Comparison of ENCODE assay signal across 9 mouse cellular contexts in the genomic region with DNA sequence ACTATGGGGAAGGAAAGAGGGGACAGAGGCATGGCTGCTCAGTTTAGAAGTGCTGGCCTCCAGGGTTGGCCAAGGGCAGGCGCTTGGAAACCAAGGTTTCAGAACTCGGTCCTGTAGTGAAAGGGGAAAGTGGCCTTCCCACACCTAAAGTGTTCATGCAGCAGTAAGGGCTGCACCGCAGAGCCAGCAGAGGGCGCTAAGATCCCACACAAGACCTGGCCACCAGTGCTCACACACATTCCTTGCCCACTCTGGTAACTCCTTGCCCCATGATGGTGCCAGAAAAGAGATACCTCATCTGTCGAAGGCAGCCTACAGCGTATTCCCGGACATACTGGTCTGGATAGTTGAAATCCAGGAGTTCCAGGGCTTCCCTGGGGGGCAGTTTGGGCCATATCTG. TPM values are rescaled to one million over a fixed set of nuclear protein-coding genes. Genes with fewer than 3 reads are reported as not detected.
A peak's percentile ranks its signal among the peaks of the same experiment; 100 is the strongest.
DNase-seq lines count a peak whose midpoint lies in the region; ATAC-seq and TF ChIP-seq lines count a peak whose summit lies in the region.
"Had no signal": no experiment of that assay in that cellular context is flagged by ENCODE, and none has a peak within 500 bp of the region (broad histone marks: within the 10 kb centered on the region; RNA-seq: fewer than 3 reads in every experiment).

No protein-coding gene starts in this region.

- peaks cover 0 to 31% of the 10 kb centered on the region in 2 experiments for H3K36me3 ChIP-seq in CH12.LX (replicated peaks in 1 of 2; ENCODE audit: control insufficient read depth in 1 of 2, insufficient read depth in 1 of 2, low read length in 1 of 2)
- no peaks in the 10 kb centered on the region for H3K36me3 ChIP-seq in forebrain, embryonic 11.5 days (ENCODE audit: control insufficient read depth, insufficient read depth, low read length)
- peaks cover 17% of the 10 kb centered on the region; the same call in 1 of the 2 replicates for H3K36me3 ChIP-seq in heart, postnatal 0 days (replicated peaks; ENCODE audit: control insufficient read depth, insufficient read depth, low read length)
- no peaks in the 10 kb centered on the region; the same call in 1 of the 2 replicates for H3K36me3 ChIP-seq in liver, embryonic 16.5 days (ENCODE audit: control insufficient read depth, insufficient read depth)

- H3K4me2 ChIP-seq in CH12.LX (ENCODE audit: insufficient read depth, low read depth, poor library complexity, severe bottlenecking), result no peak overlapping the region
- no peak overlapping the region for H3K4me2 ChIP-seq in forebrain, embryonic 11.5 days (ENCODE audit: low read depth, low read length, severe bottlenecking)
- no peak overlapping the region for H3K4me2 ChIP-seq in heart, postnatal 0 days (ENCODE audit: low read depth, low read length)
- no peak overlapping the region for H3K4me2 ChIP-seq in liver, embryonic 16.5 days (ENCODE audit: low read depth, low read length)

- TF ChIP-seq CTCF in CH12.LX (conservative IDR thresholded peaks at IDR 0.05 in 1 of 2, IDR thresholded peaks at IDR 0.05 in 1 of 2; ENCODE audit: low read depth in 2 of 2, low read length in 2 of 2), result peak; percentile 77 to 88
- peak; percentile 89 for TF ChIP-seq CTCF in heart, postnatal 0 days (IDR thresholded peaks at IDR 0.05; ENCODE audit: low read depth)

- in situ Hi-C loops in CH12.LX (cut with MboI; ENCODE audit: low pct_ligation_motif_present, low pct_unique_long_range_greater_than_20kb, low sequenced_read_pairs), result loop anchor here (5.0 to 10.0 kb wide), 3 partner anchors 182 to 392 kb away; partner anchors contain the start of genes Cep70 and Nme9

- no peak for TF ChIP-seq EP300 in CH12.LX (IDR thresholded peaks at IDR 0.05; ENCODE audit: low read length)
- TF ChIP-seq EP300 in heart, postnatal 0 days (IDR thresholded peaks at IDR 0.05; ENCODE audit: low read depth), result no peak

- DNase-seq in CH12.LX (ENCODE audit: extremely low read depth), result peak; percentile 69
- DNase-seq in c-Kit-positive CD71-negative TER-119-negative erythroid progenitor cells, embryonic 14.5 days (ENCODE audit: low read depth), result peak; percentile 58
- peak; percentile 89 for DNase-seq in forebrain, embryonic 11.5 days (ENCODE audit: low spot score)
- peak; percentile 64 for DNase-seq in heart, postnatal 0 days (ENCODE audit: low spot score)
- DNase-seq in kidney, postnatal 25 days, result peak; percentile 78 to 84
- peak; percentile 45 for DNase-seq in ovary, adult 18-20 months (ENCODE audit: low spot score)
- DNase-seq in thymus, adult 18-20 months, result peak; percentile 19 to 26

- no peak overlapping the region for H3K4me3 ChIP-seq in CH12.LX (replicated peaks in 1 of 3; ENCODE audit: low read depth in 2 of 3, low read length in 2 of 3, poor library complexity in 1 of 3)
- H3K4me3 ChIP-seq in forebrain, embryonic 11.5 days (ENCODE audit: low read depth, low read length), result no peak overlapping the region
- no peak overlapping the region for H3K4me3 ChIP-seq in heart, postnatal 0 days (ENCODE audit: low read depth, low read length)
- no peak overlapping the region for H3K4me3 ChIP-seq in liver, embryonic 16.5 days (ENCODE audit: low read depth, low read length)

- no peak overlapping the region for H3K27ac ChIP-seq in CH12.LX (ENCODE audit: insufficient read depth, low read depth)
- no peak overlapping the region for H3K27ac ChIP-seq in forebrain, embryonic 11.5 days (ENCODE audit: low read depth, low read length)
- no peak overlapping the region for H3K27ac ChIP-seq in heart, postnatal 0 days (ENCODE audit: low read depth)
- no peak overlapping the region for H3K27ac ChIP-seq in liver, embryonic 16.5 days (ENCODE audit: low read length)

- H3K9ac ChIP-seq in CH12.LX (ENCODE audit: insufficient read depth, low read depth), result no peak overlapping the region
- no peak overlapping the region for H3K9ac ChIP-seq in forebrain, embryonic 11.5 days (ENCODE audit: low read length)
- H3K9ac ChIP-seq in heart, postnatal 0 days (replicated peaks; ENCODE audit: low read depth, low read length), result no peak overlapping the region
- H3K9ac ChIP-seq in liver, embryonic 16.5 days (ENCODE audit: low read depth, low read length), result no peak overlapping the region

- no peaks in the 10 kb centered on the region for H3K27me3 ChIP-seq in CH12.LX (replicated peaks)
- H3K27me3 ChIP-seq in forebrain, embryonic 11.5 days (ENCODE audit: control insufficient read depth, insufficient read depth, low read length), result no peaks in the 10 kb centered on the region
- no peaks in the 10 kb centered on the region for H3K27me3 ChIP-seq in heart, postnatal 0 days (ENCODE audit: control insufficient read depth, insufficient read depth, low read length)
- no peaks in the 10 kb centered on the region for H3K27me3 ChIP-seq in liver, embryonic 16.5 days (ENCODE audit: control insufficient read depth, insufficient read depth, low read depth, low read length)

- no peaks in the 10 kb centered on the region for H3K9me3 ChIP-seq in CH12.LX (replicated peaks; ENCODE audit: low read length)
- no peaks in the 10 kb centered on the region for H3K9me3 ChIP-seq in forebrain, embryonic 11.5 days (ENCODE audit: control insufficient read depth, low read length)
- no peaks in the 10 kb centered on the region for H3K9me3 ChIP-seq in heart, postnatal 0 days (replicated peaks; ENCODE audit: control insufficient read depth, low read length)
- H3K9me3 ChIP-seq in liver, embryonic 16.5 days (replicated peaks; ENCODE audit: control insufficient read depth, low read length), result no peaks in the 10 kb centered on the region

- no peak for TF ChIP-seq POLR2A in CH12.LX (IDR thresholded peaks at IDR 0.05; ENCODE audit: low read depth, low read length)

- no peaks in the 10 kb centered on the region for H3K79me2 ChIP-seq in CH12.LX (replicated peaks; ENCODE audit: control insufficient read depth, extremely low read depth, insufficient read depth, poor library complexity, severe bottlenecking)

- TF ChIP-seq RAD21 in CH12.LX (IDR thresholded peaks at IDR 0.05; ENCODE audit: low read depth, low read length), result peak; percentile 91

- peak; percentile 72 for ATAC-seq in forebrain, embryonic 11.5 days (replicated peaks; ENCODE audit: low FRiP score)
- peak; percentile 75; the same call in 1 of the 2 replicates for ATAC-seq in heart, postnatal 0 days (ENCODE audit: insufficient read depth, low read depth)
- ATAC-seq in liver, embryonic 16.5 days (ENCODE audit: low read depth), result peak; percentile 62

- WGBS in forebrain, embryonic 11.5 days, result 44% methylated on average over 7 of the region's 7 CpGs
- 33% methylated on average over 7 of the region's 7 CpGs for WGBS in heart, postnatal 0 days
- 35% methylated on average over 7 of the region's 7 CpGs for WGBS in liver, embryonic 16.5 days (ENCODE audit: insufficient replicate concordance)

- H3K4me1 ChIP-seq in CH12.LX (ENCODE audit: control insufficient read depth in 1 of 2, insufficient read depth in 2 of 2), result no peaks in the 10 kb centered on the region
- H3K4me1 ChIP-seq in forebrain, embryonic 11.5 days (replicated peaks; ENCODE audit: control insufficient read depth, insufficient read depth, low read length), result no peaks in the 10 kb centered on the region
- no peaks in the 10 kb centered on the region for H3K4me1 ChIP-seq in heart, postnatal 0 days (ENCODE audit: control insufficient read depth, insufficient read depth)
- H3K4me1 ChIP-seq in liver, embryonic 16.5 days (ENCODE audit: control insufficient read depth, low read depth, low read length), result no peaks in the 10 kb centered on the region

- dilution Hi-C loops in CH12.LX (cut with MboI; ENCODE audit: extremely low pct_ligation_motif_present, extremely low pct_unique_long_range_greater_than_20kb, low sequenced_read_pairs), result no loop called here

TF ChIP-seq in CH12.LX, 34 proteins besides CTCF, POLR2A, EP300 and RAD21:
- TF ChIP-seq SMC3 (IDR thresholded peaks at IDR 0.05; ENCODE audit: low read depth, low read length) (peak; percentile 87), GABPA (IDR thresholded peaks at IDR 0.05; ENCODE audit: insufficient replicate concordance, low read depth, low read length) (no peak)

RNA-seq across cellular contexts. Expression of gene Gm1123, which starts 27.0 kb away (rescaled TPM):
- not detected in 2 replicates for total RNA-seq in CH12.LX (2012; rRNA removed)
- not detected in 2 replicates for total RNA-seq in CH12.LX (2014; rRNA removed)
- polyA plus RNA-seq in CH12.LX (2012; ENCODE audit: insufficient read length, low read depth), result not detected in 2 replicates
- not detected in 2 replicates for polyA plus RNA-seq in forebrain, embryonic 11.5 days (2014; fragmentation: Nextera tagmentation; extraction: Ambion mirVana)
- total RNA-seq in heart, postnatal 0 days (2014; rRNA removed; ENCODE audit: low replicate concordance), result not detected in 2 replicates
- 0.07 TPM in 2 replicates for polyA plus RNA-seq in heart, postnatal 0 days (2015; fragmentation: Nextera tagmentation; extraction: Ambion mirVana)
- 0.15 TPM in 1 of 2 replicates, not detected in the other for polyA plus RNA-seq in liver, embryonic 16.5 days (2015; fragmentation: Nextera tagmentation; extraction: Ambion mirVana)
- polyA plus RNA-seq: gonadal fat pad, adult 2 months had no signal

Comparison
In these comparisons a context has a peak if more than half of its experiments do, and no peak if none do; other contexts are left out.
1. DNase-seq: peak in every context shown above with its lines; median percentile 89 in forebrain, embryonic 11.5 days; 81 in kidney, postnatal 25 days; 69 in CH12.LX; 64 in heart, postnatal 0 days; 58 in c-Kit-positive CD71-negative TER-119-negative erythroid progenitor cells, embryonic 14.5 days; 45 in ovary, adult 18-20 months; 22 in thymus, adult 18-20 months.